Mouse (Mus musculus) cerebellum, adult 18-20 months (tissue): ENCODE measurements at regions not wholly inside any gene's neighbourhood (a gene's known extent, or its start where the extent isn't known, plus 50 kb on each side); places are given as distances from the start of the nearest gene placed in this dataset.

ENCODE experiments used
- DNase-seq, 2 experiments: peaks; one replicate each; pipeline ENCODE4 v3.0.0; 2021

- DNase-seq: no peak
These were observed 95.4 kb upstream of the Tom1l1 start for GRCm38 (mm10) chr11:90783537-90783936.

GRCm38 (mm10) chr11:90782975-90783374 lies 94.8 kb upstream of the Tom1l1 start:
- no peak for DNase-seq

DNA sequence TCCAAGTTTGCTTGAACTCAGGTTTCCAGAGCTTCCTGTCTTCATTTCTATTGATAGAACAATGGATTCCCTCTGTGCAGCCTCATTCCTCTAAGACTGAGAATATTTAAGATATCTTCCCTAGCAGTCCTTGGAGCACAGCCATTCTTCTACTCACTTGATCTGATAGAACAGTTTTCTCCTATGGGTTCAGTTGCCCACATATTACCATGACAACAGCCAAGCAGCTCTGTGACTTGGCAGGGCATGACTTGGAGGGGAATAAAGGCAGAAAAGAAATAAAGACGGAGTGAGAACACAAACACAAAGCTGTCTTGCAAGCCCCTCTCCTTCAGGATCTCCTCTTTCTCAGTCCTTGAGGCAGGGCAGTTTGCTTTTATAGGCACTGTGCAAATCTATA lies 87.6 kb upstream of the Tom1l1 start:
- DNase-seq: no peak

DNA sequence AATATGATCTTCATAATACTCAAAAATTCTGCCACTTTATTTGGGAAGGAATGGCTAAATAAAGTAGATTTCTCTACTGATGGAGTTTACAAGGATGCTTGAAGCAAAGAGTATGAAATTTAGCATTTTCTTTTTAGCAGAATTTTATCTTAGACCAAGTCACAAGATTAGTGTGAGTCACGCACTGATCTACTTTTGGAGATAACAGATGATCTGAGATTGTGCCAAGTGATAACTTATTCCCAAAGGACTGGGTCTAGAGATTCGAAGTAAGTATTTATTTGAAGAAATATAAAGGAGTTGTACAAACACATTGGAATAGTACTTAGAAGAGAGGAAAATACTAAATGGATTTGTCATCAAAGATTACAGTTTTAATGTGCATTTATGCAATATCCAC lies 67.8 kb upstream of the Tom1l1 start:
- DNase-seq: no peak

DNA sequence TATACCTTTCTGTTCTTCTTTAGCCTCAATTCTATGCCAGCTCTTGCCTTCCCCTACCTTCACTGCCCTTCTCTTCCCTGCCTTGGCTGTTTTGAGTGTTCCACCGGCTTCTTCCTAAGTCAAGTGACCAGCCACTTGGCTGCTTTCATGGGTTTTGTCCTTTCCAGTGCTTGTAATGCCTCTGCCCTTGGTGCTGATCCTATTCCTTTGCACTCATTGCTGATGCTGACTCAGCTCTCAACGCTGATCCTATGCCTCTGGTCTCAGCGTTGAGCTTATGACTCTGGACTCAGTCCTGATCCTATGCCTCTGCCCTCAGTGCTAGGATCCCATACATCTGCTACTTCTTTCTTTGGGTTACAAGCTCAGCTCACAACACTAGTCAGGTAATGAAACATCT lies 60.3 kb upstream of the Tom1l1 start:
- DNase-seq: no peak

GRCm38 (mm10) chr11:90741952-90742617 lies 53.9 kb upstream of the Tom1l1 start:
- DNase-seq: no peak

DNA sequence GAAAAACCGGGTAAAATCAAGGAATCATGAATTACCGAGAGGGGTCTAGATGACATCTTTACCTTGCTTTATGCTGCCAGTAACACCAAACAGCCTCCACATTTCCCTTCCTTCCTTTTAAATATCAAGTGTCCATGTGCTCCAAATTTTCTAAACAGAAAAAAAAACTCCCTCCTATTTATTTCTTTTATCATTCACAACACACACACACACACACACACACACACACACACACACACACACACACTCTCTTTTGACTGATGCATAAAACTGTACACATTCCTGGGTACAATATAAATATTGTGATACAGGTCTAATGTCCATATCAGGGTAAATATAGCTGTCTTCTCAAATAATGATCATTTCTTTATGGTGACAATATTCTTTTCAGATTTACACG lies 51.3 kb upstream of the Tom1l1 start:
- no peak for DNase-seq

DNA sequence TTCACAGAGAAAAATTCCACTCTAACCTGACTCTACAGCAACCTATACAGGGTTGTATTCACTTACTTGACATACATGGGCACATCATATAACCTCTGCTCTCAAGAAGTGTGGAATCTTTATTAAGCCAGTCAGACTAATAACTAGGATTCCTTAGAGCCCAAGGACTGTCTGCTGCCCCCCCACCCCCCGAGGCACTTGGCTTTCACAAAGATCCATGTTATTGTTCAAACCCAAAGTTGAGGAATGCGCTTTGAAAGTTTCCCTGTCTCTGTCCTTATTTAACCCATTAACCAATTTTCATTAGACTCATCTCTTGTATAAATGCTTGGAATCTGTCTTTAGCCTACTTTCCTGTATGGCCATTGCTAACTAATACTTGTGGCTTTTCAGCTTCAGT lies 50.6 kb upstream of the Tom1l1 start:
- DNase-seq: no peak
